Mouse (Mus musculus): ENCODE data around the gene Kcnma1.

DNA sequence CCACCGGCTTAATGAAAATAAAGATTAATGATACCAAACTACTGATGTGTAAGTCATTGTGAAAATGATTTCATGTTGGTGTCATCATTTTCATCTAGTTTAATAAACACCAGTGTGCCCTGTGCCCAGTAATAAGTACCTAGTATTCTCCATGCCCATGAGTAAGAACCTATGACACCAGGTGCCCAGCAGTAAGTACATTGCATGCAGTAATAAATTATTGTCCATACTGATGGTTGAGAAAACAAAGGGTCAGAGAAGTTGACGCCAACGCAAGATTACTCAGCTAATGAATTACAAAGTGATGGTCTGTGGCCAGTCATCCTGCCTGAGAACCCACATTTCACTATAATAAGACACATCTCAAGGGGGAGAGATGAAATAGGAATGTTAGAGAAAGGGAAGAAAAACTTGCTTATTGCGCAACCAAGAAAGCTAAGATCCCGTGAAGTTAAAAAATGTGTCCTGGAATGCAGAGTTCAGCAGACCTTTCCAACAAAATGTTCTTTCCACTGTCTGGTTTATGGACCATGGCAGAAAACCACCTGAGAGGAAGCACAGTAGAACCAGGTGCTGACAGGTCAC, 381.2 kb downstream of the Kcnma1 start:
- no peak for TF ChIP-seq POLR2A (IDR thresholded peaks at IDR 0.05; ENCODE audit: extremely low read depth, insufficient read depth, low read length)
- TF ChIP-seq CTCF (IDR thresholded peaks at IDR 0.05; ENCODE audit: low read depth, low read length) = no peak

Data from liver, adult 2 months (tissue).